Mouse (Mus musculus) kidney, adult 2 months (tissue): ENCODE measurements around the gene Lrrfip2. TPM values are rescaled to one million over a fixed set of nuclear protein-coding genes. Genes with fewer than 3 reads are reported as not detected.
A peak's percentile ranks its signal among the peaks of the same experiment; 100 is the strongest.

Experiments used
- DNase-seq: peaks from one replicate; pipeline ENCODE4 v3.0.0; 2021
- H3K27ac ChIP-seq: fragments of 200-500 bp; 2 replicates; pipeline ENCODE4 v1.5.1; 2012; ENCODE audit warnings: low read depth, low read length, control low read depth, inconsistent platforms; ENCODE audit not compliant: insufficient read depth
- H3K27me3 ChIP-seq: fragments of 200-500 bp; replicated peaks from 2 replicates; pipeline ENCODE4 v1.6.1; 2012; ENCODE audit warnings: mild to moderate bottlenecking, moderate library complexity, low read length, inconsistent platforms; ENCODE audit not compliant: control insufficient read depth, insufficient read depth
- H3K36me3 ChIP-seq: fragments of 200-500 bp; 2 replicates; pipeline ENCODE4 v1.6.1; 2012; ENCODE audit warnings: mild to moderate bottlenecking, moderate library complexity, low read length, inconsistent platforms; ENCODE audit not compliant: control insufficient read depth, insufficient read depth
- H3K4me1 ChIP-seq: fragments of 200-500 bp; 2 replicates; pipeline ENCODE4 v1.6.1; 2011; ENCODE audit warnings: low read length; ENCODE audit not compliant: control insufficient read depth, insufficient read depth
- H3K4me3 ChIP-seq: fragments of 200-500 bp; 2 replicates; pipeline ENCODE4 v1.5.1; 2011; ENCODE audit warnings: mild to moderate bottlenecking, low read depth, low read length, control low read depth; ENCODE audit not compliant: insufficient read depth
- CTCF ChIP-seq: fragments of 200-500 bp; conservative IDR thresholded peaks from 2 replicates; pipeline ENCODE4 v1.5.1; 2011; ENCODE audit warnings: low read depth, mild to moderate bottlenecking, control low read depth, low read length, moderate library complexity, mixed read lengths; ENCODE audit not compliant: insufficient read depth, insufficient read length
- POLR2A ChIP-seq: fragments of 200-500 bp; IDR thresholded peaks from one replicate; pipeline ENCODE4 v1.6.1; 2011; ENCODE audit warnings: low read depth, low read length, control low read depth
- WGBS: fragments of 180-500 bp; shearing (Covaris S2); methylation state at CpG from one replicate; pipeline ENCODE4 v1.1.7; 2018; 5-methylcytosine and 5-hydroxymethylcytosine counted together
- polyA plus RNA-seq: library from polyadenylated mRNA; depleted of rRNA; stranded (reverse); fragments of >200 nt; gene quantifications from 2 replicates; pipeline ENCODE4 v1.2.3, GENCODE M21; 2012

Lrrfip2 gene
- polyA plus RNA-seq, 1 experiment = 12.7 TPM

DNA sequence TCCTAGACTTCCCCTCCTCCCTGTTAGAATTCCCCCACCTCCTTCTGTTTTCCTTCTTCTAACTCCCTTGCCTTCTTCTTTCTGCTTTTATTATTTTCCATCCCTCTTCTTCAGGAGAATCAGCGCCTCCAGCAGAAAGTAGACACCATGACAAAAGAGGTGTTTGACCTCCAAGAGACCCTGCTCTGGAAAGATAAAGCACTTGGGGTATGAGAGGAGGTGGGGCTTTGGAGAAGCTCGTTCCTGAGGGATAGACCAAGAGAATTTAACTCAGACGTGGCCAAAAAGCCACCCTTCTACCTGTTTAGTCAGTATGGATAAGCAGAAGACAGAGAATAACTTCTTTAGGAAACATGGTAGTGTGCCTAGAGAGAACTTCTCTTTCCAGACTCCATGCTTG, 90.3 kb downstream of the Lrrfip2 start:
- WGBS = 69% methylated on average over 3 of the region's 3 CpGs
- Histone ChIP-seq H3K4me1 (peaks cover 13% of the 10 kb centered on the region), H3K4me3 (no peak overlapping the region), H3K27me3 (no peaks in the 10 kb centered on the region), H3K27ac (no peak overlapping the region), H3K36me3 (no peaks in the 10 kb centered on the region)
- no peak for DNase-seq
- TF ChIP-seq CTCF (no peak), POLR2A (no peak)

DNA sequence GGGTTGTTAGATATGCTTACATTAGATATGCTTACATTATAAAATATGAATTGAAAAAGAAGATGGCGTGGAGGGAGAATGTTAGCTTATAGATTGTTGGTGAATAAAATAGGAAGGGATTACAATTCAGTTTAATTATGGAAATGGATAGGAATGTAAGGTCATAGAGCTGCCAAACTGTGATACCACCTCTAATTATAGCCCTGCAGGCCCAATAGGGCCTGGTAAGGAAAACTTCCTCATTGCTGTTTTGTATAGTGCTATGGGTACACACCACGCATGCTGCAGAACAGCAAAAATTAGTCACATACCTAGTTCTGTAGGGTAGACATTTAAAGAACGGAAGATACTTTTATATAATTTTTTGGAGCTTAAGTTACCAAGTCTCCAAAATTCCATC, 90.8 kb downstream of the Lrrfip2 start:
- Histone ChIP-seq H3K4me3 (no peak overlapping the region), H3K4me1 (peaks cover 13% of the 10 kb centered on the region), H3K27me3 (no peaks in the 10 kb centered on the region), H3K27ac (no peak overlapping the region), H3K36me3 (no peaks in the 10 kb centered on the region)
- TF ChIP-seq CTCF = no peak
- TF ChIP-seq POLR2A = no peak
- DNase-seq = no peak
- WGBS = 97% methylated on average over 3 of the region's 3 CpGs

DNA sequence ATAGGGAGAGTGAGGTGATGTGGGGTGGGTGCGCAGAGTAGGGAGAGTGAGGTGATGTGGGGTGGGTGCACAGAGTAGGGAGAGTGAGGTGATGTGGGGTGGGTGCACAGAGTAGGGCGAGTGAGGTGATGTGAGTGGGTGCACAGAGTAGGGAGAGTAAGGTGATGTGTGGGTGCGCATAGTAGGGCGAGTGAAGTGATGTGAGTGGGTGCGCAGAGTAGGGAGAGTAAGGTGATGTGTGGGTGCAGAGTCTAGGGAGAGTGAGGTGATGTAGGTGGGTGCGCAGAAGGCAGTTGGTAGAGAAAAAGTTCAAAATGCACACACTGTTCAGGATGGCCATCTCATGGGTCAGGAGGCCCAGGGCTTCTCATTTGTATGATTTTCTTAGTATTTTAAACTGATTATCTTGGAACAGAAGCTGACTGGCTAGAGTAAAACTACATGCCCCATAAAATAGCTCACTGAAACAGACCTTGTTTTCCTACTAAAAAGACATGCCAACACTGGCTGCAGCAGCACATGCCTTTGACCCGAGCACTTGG, 91.8 kb downstream of the Lrrfip2 start:
- Histone ChIP-seq H3K36me3 (no peaks in the 10 kb centered on the region), H3K27ac (no peak overlapping the region), H3K4me3 (no peak overlapping the region), H3K27me3 (no peaks in the 10 kb centered on the region), H3K4me1 (peaks cover 13% of the 10 kb centered on the region)
- no peak for TF ChIP-seq POLR2A
- TF ChIP-seq CTCF = no peak
- no peak for DNase-seq
- 89% methylated on average over 7 of the region's 7 CpGs for WGBS

- WGBS = 80% methylated on average over 4 of the region's 4 CpGs
Measured at GRCm38 (mm10) chr9:111210412-111210811, 93.0 kb downstream of the Lrrfip2 start.

GRCm38 (mm10) chr9:111211122-111212041, 94.0 kb downstream of the Lrrfip2 start:
- 58% methylated on average over 10 of the region's 10 CpGs for whole genome bisulfite sequencing

More at GRCm38 (mm10) chr9:111210412-111210811, 93.0 kb downstream of the Lrrfip2 start:
- Histone ChIP-seq H3K4me1 (peaks cover 13% of the 10 kb centered on the region), H3K27me3 (no peaks in the 10 kb centered on the region), H3K27ac (no peak overlapping the region), H3K4me3 (no peak overlapping the region), H3K36me3 (no peaks in the 10 kb centered on the region)
- no peak for TF ChIP-seq CTCF
- no peak for TF ChIP-seq POLR2A
- DNase-seq = no peak

GRCm38 (mm10) chr9:111213501-111213900, 96.1 kb downstream of the Lrrfip2 start:
- Histone ChIP-seq H3K4me3 (no peak overlapping the region), H3K27ac (no peak overlapping the region), H3K36me3 (no peaks in the 10 kb centered on the region; the same call in 1 of the 2 replicates), H3K4me1 (peaks cover 13% of the 10 kb centered on the region), H3K27me3 (no peaks in the 10 kb centered on the region)
- WGBS = 51% methylated on average over 6 of the region's 6 CpGs
- peak; percentile 47 for DNase-seq
- no peak for TF ChIP-seq CTCF
- no peak for TF ChIP-seq POLR2A

More at GRCm38 (mm10) chr9:111211122-111212041, 94.0 kb downstream of the Lrrfip2 start:
- Histone ChIP-seq H3K27ac (peak overlapping the region; percentile 9; the same call in 1 of the 2 replicates), H3K4me3 (no peak overlapping the region), H3K36me3 (no peaks in the 10 kb centered on the region), H3K4me1 (peaks cover 13% of the 10 kb centered on the region), H3K27me3 (no peaks in the 10 kb centered on the region)
- peak; percentile 74 for DNase-seq
- TF ChIP-seq POLR2A = no peak
- TF ChIP-seq CTCF = no peak

- Histone ChIP-seq H3K4me3 (no peak overlapping the region), H3K27me3 (no peaks in the 10 kb centered on the region), H3K36me3 (peaks cover 3% of the 10 kb centered on the region), H3K27ac (no peak overlapping the region), H3K4me1 (peaks cover 1% of the 10 kb centered on the region)
- no peak for DNase-seq
- TF ChIP-seq POLR2A (no peak), CTCF (no peak)
Measured at GRCm38 (mm10) chr9:111216424-111216823, 99.0 kb downstream of the Lrrfip2 start.
